Mouse (Mus musculus): ENCODE data around the gene Yy1.

- TF ChIP-seq POLR2A (IDR thresholded peaks at IDR 0.05; ENCODE audit: insufficient read depth, low read depth, low read length) (no peak), CTCF (IDR thresholded peaks at IDR 0.05; ENCODE audit: insufficient read depth, low read depth, low read length) (no peak)
Measured at GRCm38 (mm10) chr12:108750226-108750625, 42.5 kb upstream of the Yy1 start.

Measured in olfactory bulb, adult 2 months (tissue).